ENCODE assay signal across 22 mouse cellular contexts in the genomic region with DNA sequence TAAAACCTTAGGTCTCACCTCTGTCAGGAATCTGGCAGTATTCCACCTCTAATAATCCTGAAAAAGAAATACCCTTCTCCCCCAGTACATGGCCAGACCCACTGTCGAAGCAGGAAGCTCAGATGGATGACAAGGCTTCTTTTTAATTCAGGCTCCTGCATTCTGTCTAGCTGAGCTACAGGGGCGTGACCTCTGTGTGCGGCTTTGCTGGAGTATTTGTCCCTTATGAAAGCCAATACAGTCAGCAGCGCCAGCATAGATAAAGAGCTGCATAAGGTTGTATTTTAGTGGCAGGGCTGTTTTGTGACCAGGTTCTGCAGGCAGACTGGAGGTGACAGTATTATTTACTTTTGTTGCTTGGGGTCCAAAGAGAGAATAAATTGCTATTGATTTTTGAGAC. TPM values are rescaled to one million over a fixed set of nuclear protein-coding genes. Genes with fewer than 3 reads are reported as not detected.
DNase-seq lines count a peak whose midpoint lies in the region; ATAC-seq lines count a peak whose summit lies in the region.
"Had no signal": no experiment of that assay in that cellular context is flagged by ENCODE, and none has a peak within 500 bp of the region (broad histone marks: within the 10 kb centered on the region; RNA-seq: fewer than 3 reads in every experiment).

No protein-coding gene starts in this region.

- no peak overlapping the region for H3K27ac ChIP-seq in forebrain, embryonic 14.5 days (ENCODE audit: low read depth, low read length)
- no peak overlapping the region for H3K27ac ChIP-seq in forebrain, embryonic 13.5 days
- no peak overlapping the region for H3K27ac ChIP-seq in midbrain, embryonic 11.5 days (ENCODE audit: low read depth, low read length)
- H3K27ac ChIP-seq in midbrain, embryonic 16.5 days (ENCODE audit: low read length): no peak overlapping the region
- H3K27ac ChIP-seq in embryonic facial prominence, embryonic 11.5 days (replicated peaks; ENCODE audit: low read depth, low read length): no peak overlapping the region
- H3K27ac ChIP-seq: gastrocnemius, adult 2 months; heart, embryonic 15.5 days; liver, embryonic 12.5 days had no signal

- WGBS in forebrain, embryonic 14.5 days: 19% methylated on average over 4 of the region's 4 CpGs
- WGBS in forebrain, embryonic 13.5 days: 11% methylated on average over 4 of the region's 4 CpGs
- 18% methylated on average over 4 of the region's 4 CpGs for WGBS in midbrain, embryonic 11.5 days
- 21% methylated on average over 4 of the region's 4 CpGs for WGBS in midbrain, embryonic 16.5 days
- 12% methylated on average over 4 of the region's 4 CpGs for WGBS in embryonic facial prominence, embryonic 11.5 days

- no peaks in the 10 kb centered on the region for H3K4me1 ChIP-seq in forebrain, embryonic 14.5 days (ENCODE audit: control insufficient read depth, insufficient read depth, low read length)
- H3K4me1 ChIP-seq in forebrain, embryonic 13.5 days: peaks cover 5% of the 10 kb centered on the region; the same call in 1 of the 2 replicates
- H3K4me1 ChIP-seq in midbrain, embryonic 11.5 days (ENCODE audit: control insufficient read depth, insufficient read depth, low read length): peaks cover 6% of the 10 kb centered on the region
- H3K4me1 ChIP-seq in midbrain, embryonic 16.5 days (ENCODE audit: control insufficient read depth, insufficient read depth, low read length): 0 out of 2 replicates have a peak, but pooled peaks cover 2% of the 10 kb centered on the region
- no peaks in the 10 kb centered on the region for H3K4me1 ChIP-seq in embryonic facial prominence, embryonic 11.5 days (ENCODE audit: control insufficient read depth, insufficient read depth, low read length)
- H3K4me1 ChIP-seq: liver, embryonic 12.5 days had no signal

- peak; percentile 15 for DNase-seq in forebrain, embryonic 14.5 days (ENCODE audit: low spot score)
- peak; percentile 85 for DNase-seq in midbrain, embryonic 11.5 days (ENCODE audit: low spot score, missing footprints)
- peak; percentile 6 for DNase-seq in embryonic facial prominence, embryonic 11.5 days (ENCODE audit: low spot score)
- peak; percentile 37 for DNase-seq in mesoderm, embryonic 11.5 days (ENCODE audit: low read depth, low spot score)
- no peak for DNase-seq in layer of hippocampus, adult 8-10 months (ENCODE audit: low spot score in 2 of 2)
- DNase-seq in ovary, postnatal 14 days (ENCODE audit: low spot score): no peak
- DNase-seq: adrenal gland, adult 8-10 months; cerebellum, adult 2 months; forebrain, postnatal 0 days; gastrocnemius, adult 2 months; kidney, adult 2 months; kidney, postnatal 14 days; layer of hippocampus, adult 9-11 months; lung, embryonic 14.5 days; lung, postnatal 4 days; thymus, adult 18-20 months had no signal

- no peak overlapping the region for H3K9ac ChIP-seq in forebrain, embryonic 14.5 days (ENCODE audit: low read length)
- no peak overlapping the region for H3K9ac ChIP-seq in forebrain, embryonic 13.5 days
- no peak overlapping the region for H3K9ac ChIP-seq in midbrain, embryonic 11.5 days (ENCODE audit: low read length)
- H3K9ac ChIP-seq in midbrain, embryonic 16.5 days (ENCODE audit: low read depth, low read length): no peak overlapping the region
- H3K9ac ChIP-seq in embryonic facial prominence, embryonic 11.5 days (replicated peaks; ENCODE audit: low read length): no peak overlapping the region
- H3K9ac ChIP-seq: forebrain, postnatal 0 days; heart, embryonic 15.5 days; liver, embryonic 12.5 days; lung, embryonic 14.5 days had no signal

- H3K36me3 ChIP-seq in forebrain, embryonic 14.5 days (ENCODE audit: control insufficient read depth, insufficient read depth, low read length): no peaks in the 10 kb centered on the region
- H3K36me3 ChIP-seq in forebrain, embryonic 13.5 days (ENCODE audit: poor library complexity, severe bottlenecking): no peaks in the 10 kb centered on the region
- H3K36me3 ChIP-seq in midbrain, embryonic 11.5 days (ENCODE audit: control insufficient read depth, insufficient read depth, low read length): no peaks in the 10 kb centered on the region
- no peaks in the 10 kb centered on the region for H3K36me3 ChIP-seq in midbrain, embryonic 16.5 days (ENCODE audit: control insufficient read depth, insufficient read depth, low read length)
- H3K36me3 ChIP-seq in embryonic facial prominence, embryonic 11.5 days (replicated peaks; ENCODE audit: control insufficient read depth, insufficient read depth, low read depth, low read length): no peaks in the 10 kb centered on the region
- H3K36me3 ChIP-seq: heart, embryonic 15.5 days; liver, embryonic 12.5 days had no signal

- no peak for ATAC-seq in forebrain, embryonic 14.5 days
- no peak for ATAC-seq in forebrain, embryonic 13.5 days
- ATAC-seq in midbrain, embryonic 11.5 days (ENCODE audit: low FRiP score): peak; percentile 54
- no peak for ATAC-seq in midbrain, embryonic 16.5 days
- no peak for ATAC-seq in embryonic facial prominence, embryonic 11.5 days (replicated peaks; ENCODE audit: insufficient number of reproducible peaks, low FRiP score, low TSS enrichment, low read depth)
- ATAC-seq: forebrain, postnatal 0 days; liver, embryonic 12.5 days had no signal

- no peak overlapping the region for H3K4me3 ChIP-seq in forebrain, embryonic 14.5 days (ENCODE audit: low read depth, low read length)
- H3K4me3 ChIP-seq in forebrain, embryonic 13.5 days: no peak overlapping the region
- H3K4me3 ChIP-seq in midbrain, embryonic 11.5 days (ENCODE audit: low read depth, low read length): no peak overlapping the region
- H3K4me3 ChIP-seq in midbrain, embryonic 16.5 days (ENCODE audit: low read depth, low read length): no peak overlapping the region
- H3K4me3 ChIP-seq in embryonic facial prominence, embryonic 11.5 days (ENCODE audit: low read depth, low read length): no peak overlapping the region
- H3K4me3 ChIP-seq: gastrocnemius, adult 2 months; heart, embryonic 15.5 days; liver, embryonic 12.5 days had no signal

- H3K9me3 ChIP-seq in forebrain, embryonic 14.5 days (replicated peaks; ENCODE audit: control insufficient read depth, low read length): no peaks in the 10 kb centered on the region
- no peaks in the 10 kb centered on the region for H3K9me3 ChIP-seq in forebrain, embryonic 13.5 days (replicated peaks)
- no peaks in the 10 kb centered on the region for H3K9me3 ChIP-seq in midbrain, embryonic 11.5 days (ENCODE audit: control insufficient read depth, low read length)
- H3K9me3 ChIP-seq in midbrain, embryonic 16.5 days (replicated peaks; ENCODE audit: control insufficient read depth, low read length, poor library complexity, severe bottlenecking): no peaks in the 10 kb centered on the region
- H3K9me3 ChIP-seq in embryonic facial prominence, embryonic 11.5 days (replicated peaks; ENCODE audit: control insufficient read depth, low read length): no peaks in the 10 kb centered on the region
- H3K9me3 ChIP-seq: heart, embryonic 15.5 days; liver, embryonic 12.5 days had no signal

- no peaks in the 10 kb centered on the region for H3K27me3 ChIP-seq in forebrain, embryonic 14.5 days (replicated peaks; ENCODE audit: control insufficient read depth, insufficient read depth, low read length)
- H3K27me3 ChIP-seq in forebrain, embryonic 13.5 days: no peaks in the 10 kb centered on the region
- no peaks in the 10 kb centered on the region for H3K27me3 ChIP-seq in midbrain, embryonic 11.5 days (ENCODE audit: control insufficient read depth, insufficient read depth, low read length)
- no peaks in the 10 kb centered on the region for H3K27me3 ChIP-seq in midbrain, embryonic 16.5 days (ENCODE audit: control insufficient read depth, insufficient read depth, low read depth, low read length)
- no peaks in the 10 kb centered on the region for H3K27me3 ChIP-seq in embryonic facial prominence, embryonic 11.5 days (ENCODE audit: control insufficient read depth, insufficient read depth, low read length)
- H3K27me3 ChIP-seq: CH12.LX; heart, embryonic 15.5 days; liver, embryonic 12.5 days had no signal

- no peak overlapping the region for H3K4me2 ChIP-seq in forebrain, embryonic 14.5 days (ENCODE audit: low read length)
- H3K4me2 ChIP-seq in forebrain, embryonic 13.5 days: no peak overlapping the region
- no peak overlapping the region for H3K4me2 ChIP-seq in midbrain, embryonic 11.5 days
- no peak overlapping the region for H3K4me2 ChIP-seq in midbrain, embryonic 16.5 days (ENCODE audit: low read length)
- no peak overlapping the region for H3K4me2 ChIP-seq in embryonic facial prominence, embryonic 11.5 days (ENCODE audit: low read depth, low read length)
- H3K4me2 ChIP-seq: heart, embryonic 15.5 days; liver, embryonic 12.5 days; lung, embryonic 14.5 days had no signal

RNA-seq across cellular contexts. Expression of a gene that starts 47.7 kb away (rescaled TPM):
- polyA plus RNA-seq in forebrain, embryonic 14.5 days (2014; fragmentation: Nextera tagmentation; extraction: Ambion mirVana): 1.6 and 2.0 TPM in 2 replicates
- 1.6 and 2.7 TPM in 2 replicates for polyA plus RNA-seq in forebrain, embryonic 13.5 days (2015; fragmentation: Nextera tagmentation; extraction: Ambion mirVana)
- polyA plus RNA-seq in midbrain, embryonic 11.5 days (2014; fragmentation: Nextera tagmentation; extraction: Ambion mirVana): 0.82 and 0.98 TPM in 2 replicates
- 5.1 and 6.6 TPM in 2 replicates for polyA plus RNA-seq in midbrain, embryonic 16.5 days (2015; fragmentation: Nextera tagmentation; extraction: Ambion mirVana)
- 0.82 and 0.97 TPM in 2 replicates for polyA plus RNA-seq in embryonic facial prominence, embryonic 11.5 days (2014; fragmentation: Nextera tagmentation; extraction: Ambion mirVana)
- total RNA-seq in layer of hippocampus, adult 8-10 months (2022): 10 to 100 TPM; 18.5 to 25.7 (median 19.9) TPM

RNA-seq across cellular contexts. Expression of a gene that starts 47.8 kb away (rescaled TPM):
- 7.8 and 10.1 TPM in 2 replicates for polyA plus RNA-seq in forebrain, embryonic 14.5 days (2014; fragmentation: Nextera tagmentation; extraction: Ambion mirVana)
- polyA plus RNA-seq in forebrain, embryonic 13.5 days (2015; fragmentation: Nextera tagmentation; extraction: Ambion mirVana): 4.1 and 5.3 TPM in 2 replicates
- polyA plus RNA-seq in midbrain, embryonic 11.5 days (2014; fragmentation: Nextera tagmentation; extraction: Ambion mirVana): 3.7 and 4.1 TPM in 2 replicates
- 17.4 and 22.5 TPM in 2 replicates for polyA plus RNA-seq in midbrain, embryonic 16.5 days (2015; fragmentation: Nextera tagmentation; extraction: Ambion mirVana)
- 2.6 and 3.0 TPM in 2 replicates for polyA plus RNA-seq in embryonic facial prominence, embryonic 11.5 days (2014; fragmentation: Nextera tagmentation; extraction: Ambion mirVana)
- 10 to 100 TPM; 20.0 to 28.8 (median 23.4) TPM for total RNA-seq in layer of hippocampus, adult 8-10 months (2022)
- total RNA-seq: CH12.LX had no signal
- polyA plus RNA-seq: small intestine, adult 2 months had no signal

Comparison
In these comparisons a context has a peak if more than half of its experiments do, and no peak if none do; other contexts are left out.
1. DNase-seq: peak in forebrain, embryonic 14.5 days (single experiment), midbrain, embryonic 11.5 days (single experiment), embryonic facial prominence, embryonic 11.5 days (single experiment) and mesoderm, embryonic 11.5 days (single experiment); none in layer of hippocampus, adult 8-10 months (0 of 2) and ovary, postnatal 14 days (single experiment).